Mouse (Mus musculus): ENCODE results near the gene Azin2. TPM values are rescaled to one million over a fixed set of nuclear protein-coding genes. Genes with fewer than 3 reads are reported as not detected.
A peak's percentile ranks its signal among the peaks of the same experiment; 100 is the strongest.

Azin2 gene
- polyA plus RNA-seq, 1 experiment from 2014 or later = 5.8 TPM

DNA sequence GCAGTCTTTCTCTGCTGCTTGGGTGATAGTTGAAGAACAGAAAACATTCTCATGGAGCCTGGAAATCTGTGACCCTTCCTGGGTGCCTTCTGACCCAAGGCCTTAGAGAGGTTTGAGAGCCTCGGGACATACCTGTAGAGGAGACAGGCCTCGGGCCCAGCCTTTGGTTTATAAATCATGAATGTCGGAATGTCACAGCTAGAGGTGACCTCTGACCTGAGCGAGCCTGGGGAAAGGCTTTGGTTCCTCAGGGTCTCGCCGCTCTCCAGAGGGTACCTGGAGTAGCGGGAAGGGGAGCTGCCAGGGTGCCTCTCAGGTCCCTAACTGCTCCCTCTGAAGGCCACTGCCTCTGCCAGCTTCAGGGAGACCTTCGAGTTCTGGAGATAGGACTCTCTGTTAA is 57.0 kb downstream of the Azin2 start:
- Histone ChIP-seq H3K4me1 (replicated peaks; ENCODE audit: control insufficient read depth, insufficient read depth, low read length) (0 out of 2 replicates have a peak, but pooled peaks cover 2% of the 10 kb centered on the region), H3K36me3 (ENCODE audit: control insufficient read depth, insufficient read depth, low read length) (no peaks in the 10 kb centered on the region), H3K4me2 (no peak overlapping the region), H3K27ac (ENCODE audit: low read depth, low read length) (no peak overlapping the region), H3K27me3 (replicated peaks; ENCODE audit: control insufficient read depth, insufficient read depth, low read length) (no peaks in the 10 kb centered on the region), H3K9ac (ENCODE audit: low read depth, low read length) (no peak overlapping the region), H3K4me3 (ENCODE audit: low read depth, low read length) (no peak overlapping the region), H3K9me3 (ENCODE audit: control insufficient read depth, low read length) (no peaks in the 10 kb centered on the region)
- ATAC-seq (replicated peaks; ENCODE audit: low FRiP score) (no peak), DNase-seq (ENCODE audit: low spot score) (no peak)
- 29% methylated on average over 8 of the region's 8 CpGs for WGBS

DNA sequence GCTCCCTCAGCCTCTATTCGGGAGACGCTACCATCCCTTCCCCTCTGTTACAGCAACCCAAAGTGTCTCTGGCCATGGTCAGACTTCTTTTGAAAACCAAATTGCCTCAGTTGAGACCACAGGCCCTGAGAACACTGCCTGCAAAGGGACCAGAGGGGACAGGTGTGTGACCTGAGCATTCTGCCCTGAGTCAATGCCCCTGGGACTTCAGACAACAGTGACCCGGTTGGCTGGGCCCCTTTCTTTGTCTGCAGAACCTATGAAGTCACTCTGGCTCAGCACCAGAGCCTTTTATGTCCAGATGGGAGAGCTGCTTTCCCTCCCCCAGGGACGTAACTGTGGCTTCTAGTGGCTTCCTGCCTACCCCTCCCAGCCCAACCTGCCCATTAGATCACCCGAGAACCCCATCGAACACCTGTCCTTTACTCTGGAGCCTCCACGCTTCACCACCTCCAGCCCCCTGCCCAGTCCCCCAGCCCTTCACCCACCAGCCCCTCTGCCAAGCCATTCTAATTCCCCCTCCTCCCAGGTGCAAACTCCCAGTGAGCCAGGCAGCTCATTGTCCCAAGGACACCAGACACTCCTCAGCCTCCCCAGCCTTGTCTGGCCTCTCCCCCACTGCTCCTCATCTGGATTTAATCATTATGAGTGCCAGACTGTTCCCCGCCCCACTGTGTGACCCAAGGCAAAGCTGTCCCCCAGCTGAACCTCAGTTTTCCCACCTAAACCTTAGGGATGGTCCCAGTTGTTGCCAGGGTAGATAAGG is 58.0 kb downstream of the Azin2 start:
- ATAC-seq (replicated peaks; ENCODE audit: low FRiP score) (no peak), DNase-seq (ENCODE audit: low spot score) (no peak)
- peaks cover 8% of the 10 kb centered on the region for H3K4me1 ChIP-seq (replicated peaks; ENCODE audit: control insufficient read depth, insufficient read depth, low read length)
- H3K27ac ChIP-seq (ENCODE audit: low read depth, low read length) = 0 out of 2 replicates have a peak overlapping the region, but pooled peaks have one; percentile 6
- WGBS = 64% methylated on average over 8 of the region's 8 CpGs
- H3K27me3 ChIP-seq (replicated peaks; ENCODE audit: control insufficient read depth, insufficient read depth, low read length) = no peaks in the 10 kb centered on the region
- H3K4me2 ChIP-seq = no peak overlapping the region
- no peak overlapping the region for H3K9ac ChIP-seq (ENCODE audit: low read depth, low read length)
- H3K9me3 ChIP-seq (ENCODE audit: control insufficient read depth, low read length) = no peaks in the 10 kb centered on the region
- H3K4me3 ChIP-seq (ENCODE audit: low read depth, low read length) = no peak overlapping the region
- no peaks in the 10 kb centered on the region for H3K36me3 ChIP-seq (ENCODE audit: control insufficient read depth, insufficient read depth, low read length)

DNA sequence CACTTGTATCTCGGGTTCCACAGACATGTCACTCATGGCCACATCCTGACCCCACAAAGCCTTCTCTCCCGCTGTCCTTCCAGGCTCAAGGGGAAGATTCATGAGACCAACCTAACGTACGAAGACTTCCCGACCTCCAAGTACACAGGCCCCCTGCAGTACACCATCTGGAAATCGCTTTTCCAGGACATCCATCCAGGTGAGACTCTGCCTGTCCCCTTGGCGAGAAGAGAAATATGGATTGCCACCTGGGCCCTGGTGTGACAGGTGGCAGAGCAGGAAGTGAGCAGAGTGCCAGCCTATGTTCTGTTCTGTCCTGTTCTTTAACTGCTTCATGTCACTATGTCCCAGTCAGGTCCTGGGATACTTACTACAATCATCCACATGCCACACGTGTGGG is 59.9 kb downstream of the Azin2 start:
- WGBS = 82% methylated on average over 8 of the region's 8 CpGs
- Histone ChIP-seq H3K27ac (ENCODE audit: low read depth, low read length) (no peak overlapping the region), H3K4me2 (no peak overlapping the region), H3K9me3 (ENCODE audit: control insufficient read depth, low read length) (no peaks in the 10 kb centered on the region), H3K4me3 (ENCODE audit: low read depth, low read length) (no peak overlapping the region), H3K4me1 (replicated peaks; ENCODE audit: control insufficient read depth, insufficient read depth, low read length) (peaks cover 8% of the 10 kb centered on the region), H3K36me3 (ENCODE audit: control insufficient read depth, insufficient read depth, low read length) (no peaks in the 10 kb centered on the region), H3K27me3 (replicated peaks; ENCODE audit: control insufficient read depth, insufficient read depth, low read length) (no peaks in the 10 kb centered on the region), H3K9ac (ENCODE audit: low read depth, low read length) (no peak overlapping the region)
- no peak for ATAC-seq (replicated peaks; ENCODE audit: low FRiP score)
- no peak for DNase-seq (ENCODE audit: low spot score)

DNA sequence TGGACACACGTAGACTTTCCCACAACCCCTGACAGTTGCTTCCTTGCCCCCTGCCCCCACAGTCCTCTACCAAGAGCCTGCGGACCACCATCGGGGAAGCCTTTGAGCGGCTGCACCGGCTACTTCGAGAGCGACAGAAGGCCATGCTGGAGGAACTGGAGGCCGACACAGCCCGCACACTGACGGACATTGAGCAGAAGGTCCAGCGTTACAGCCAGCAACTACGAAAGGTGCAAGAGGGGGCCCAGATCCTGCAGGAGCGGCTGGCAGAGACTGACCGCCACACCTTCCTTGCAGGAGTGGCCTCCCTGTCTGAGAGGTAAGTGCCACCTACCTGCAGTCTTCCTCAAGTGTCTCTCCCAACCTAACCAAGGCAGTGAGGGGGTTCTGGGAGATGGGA is 61.8 kb downstream of the Azin2 start:
- H3K4me2 ChIP-seq = no peak overlapping the region
- no peak overlapping the region for H3K27ac ChIP-seq (ENCODE audit: low read depth, low read length)
- H3K27me3 ChIP-seq (replicated peaks; ENCODE audit: control insufficient read depth, insufficient read depth, low read length) = no peaks in the 10 kb centered on the region
- no peaks in the 10 kb centered on the region for H3K36me3 ChIP-seq (ENCODE audit: control insufficient read depth, insufficient read depth, low read length)
- no peak for DNase-seq (ENCODE audit: low spot score)
- ATAC-seq (replicated peaks; ENCODE audit: low FRiP score) = no peak
- H3K4me3 ChIP-seq (ENCODE audit: low read depth, low read length) = no peak overlapping the region
- peaks cover 8% of the 10 kb centered on the region for H3K4me1 ChIP-seq (replicated peaks; ENCODE audit: control insufficient read depth, insufficient read depth, low read length)
- no peak overlapping the region for H3K9ac ChIP-seq (ENCODE audit: low read depth, low read length)
- no peaks in the 10 kb centered on the region for H3K9me3 ChIP-seq (ENCODE audit: control insufficient read depth, low read length)
- 82% methylated on average over 14 of the region's 14 CpGs for WGBS

DNA sequence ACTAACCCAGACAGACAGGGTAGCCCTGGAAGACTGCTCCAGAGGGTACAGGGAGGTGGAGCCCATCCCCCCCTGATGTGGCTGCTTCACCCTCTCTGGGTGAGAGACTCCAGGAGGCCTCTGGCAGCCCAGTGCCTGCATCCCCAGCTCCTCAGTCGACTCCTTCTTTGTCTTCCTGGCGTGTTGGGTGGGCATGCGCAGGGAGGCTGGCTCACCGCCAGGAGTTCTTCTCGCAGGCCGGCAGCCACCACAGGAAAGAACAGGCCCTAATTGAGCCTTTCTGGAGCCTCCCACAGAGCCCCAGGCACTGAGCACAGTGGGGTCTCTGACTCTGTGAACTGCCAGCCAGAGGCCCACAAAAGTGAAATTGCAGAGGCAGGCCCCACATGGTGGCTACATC is 62.9 kb downstream of the Azin2 start:
- no peak overlapping the region for H3K4me2 ChIP-seq
- H3K36me3 ChIP-seq (ENCODE audit: control insufficient read depth, insufficient read depth, low read length) = no peaks in the 10 kb centered on the region
- H3K9me3 ChIP-seq (ENCODE audit: control insufficient read depth, low read length) = no peaks in the 10 kb centered on the region
- peaks cover 6% of the 10 kb centered on the region for H3K4me1 ChIP-seq (replicated peaks; ENCODE audit: control insufficient read depth, insufficient read depth, low read length)
- H3K27me3 ChIP-seq (replicated peaks; ENCODE audit: control insufficient read depth, insufficient read depth, low read length) = no peaks in the 10 kb centered on the region
- DNase-seq (ENCODE audit: low spot score) (peak; percentile 59), ATAC-seq (replicated peaks; ENCODE audit: low FRiP score) (peak; percentile 22; the same call in 1 of the 2 replicates)
- no peak overlapping the region for H3K4me3 ChIP-seq (ENCODE audit: low read depth, low read length)
- H3K9ac ChIP-seq (ENCODE audit: low read depth, low read length) = no peak overlapping the region
- 30% methylated on average over 6 of the region's 6 CpGs for WGBS
- peak overlapping the region; percentile 82 for H3K27ac ChIP-seq (ENCODE audit: low read depth, low read length)

DNA sequence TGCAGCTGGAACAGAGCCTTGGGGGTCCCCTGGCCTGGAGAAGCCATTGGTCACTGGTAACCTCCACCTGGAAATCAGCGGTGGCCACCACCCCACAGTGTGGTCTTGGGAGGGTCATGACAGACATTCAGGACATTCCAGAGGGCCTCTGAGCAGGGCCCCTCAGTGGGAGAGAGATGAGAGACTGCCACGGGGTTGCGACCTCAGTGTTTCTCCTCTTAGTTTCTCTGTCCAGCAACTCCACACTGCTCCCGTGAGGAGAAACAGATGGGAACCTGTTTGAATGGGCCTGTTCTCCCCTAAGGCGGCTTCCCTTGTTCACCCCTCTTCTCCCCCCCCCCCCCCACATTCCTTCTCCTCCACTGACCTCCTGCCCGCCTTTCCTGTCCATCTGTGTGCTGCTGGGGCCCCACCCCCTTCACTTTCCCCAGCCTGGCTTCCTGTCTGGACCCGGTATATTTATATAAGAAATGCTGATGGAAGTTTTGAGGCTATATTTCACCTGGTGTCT is 64.3 kb downstream of the Azin2 start:
- H3K9ac ChIP-seq (ENCODE audit: low read depth, low read length) = no peak overlapping the region
- H3K27me3 ChIP-seq (replicated peaks; ENCODE audit: control insufficient read depth, insufficient read depth, low read length) = no peaks in the 10 kb centered on the region
- ATAC-seq (replicated peaks; ENCODE audit: low FRiP score) = no peak
- peak overlapping the region; percentile 9; the same call in 1 of the 2 replicates for H3K27ac ChIP-seq (ENCODE audit: low read depth, low read length)
- no peaks in the 10 kb centered on the region for H3K9me3 ChIP-seq (ENCODE audit: control insufficient read depth, low read length)
- no peak overlapping the region for H3K4me2 ChIP-seq
- peaks cover 6% of the 10 kb centered on the region for H3K4me1 ChIP-seq (replicated peaks; ENCODE audit: control insufficient read depth, insufficient read depth, low read length)
- H3K36me3 ChIP-seq (ENCODE audit: control insufficient read depth, insufficient read depth, low read length) = no peaks in the 10 kb centered on the region
- H3K4me3 ChIP-seq (ENCODE audit: low read depth, low read length) = no peak overlapping the region
- 17% methylated on average over 7 of the region's 7 CpGs for WGBS
- no peak for DNase-seq (ENCODE audit: low spot score)

DNA sequence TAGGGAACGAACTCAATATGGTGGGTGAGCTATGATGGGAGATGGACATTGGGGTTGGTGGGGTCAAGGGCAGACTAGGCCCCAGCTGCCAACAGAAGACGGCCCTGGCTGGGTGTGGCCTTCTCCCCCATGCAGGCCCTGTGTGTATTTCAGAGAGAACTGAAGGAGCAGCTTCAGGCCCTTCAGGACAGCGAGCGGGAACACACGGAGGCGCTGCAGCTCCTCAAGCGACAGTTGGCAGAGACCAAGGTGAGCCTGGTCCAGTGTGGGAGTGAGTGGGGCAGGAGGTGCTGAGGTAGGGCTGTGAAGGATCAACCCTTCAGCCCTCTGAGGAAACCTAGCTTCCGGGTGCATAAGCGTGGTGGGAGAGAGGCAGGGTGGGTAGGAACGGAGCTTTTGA is 65.6 kb downstream of the Azin2 start:
- Histone ChIP-seq H3K27ac (ENCODE audit: low read depth, low read length) (no peak overlapping the region), H3K9ac (ENCODE audit: low read depth, low read length) (no peak overlapping the region), H3K4me1 (replicated peaks; ENCODE audit: control insufficient read depth, insufficient read depth, low read length) (peaks cover 6% of the 10 kb centered on the region), H3K9me3 (ENCODE audit: control insufficient read depth, low read length) (no peaks in the 10 kb centered on the region), H3K4me3 (ENCODE audit: low read depth, low read length) (no peak overlapping the region), H3K4me2 (no peak overlapping the region), H3K36me3 (ENCODE audit: control insufficient read depth, insufficient read depth, low read length) (no peaks in the 10 kb centered on the region), H3K27me3 (replicated peaks; ENCODE audit: control insufficient read depth, insufficient read depth, low read length) (no peaks in the 10 kb centered on the region)
- no peak for ATAC-seq (replicated peaks; ENCODE audit: low FRiP score)
- no peak for DNase-seq (ENCODE audit: low spot score)
- WGBS = 83% methylated on average over 10 of the region's 10 CpGs

DNA sequence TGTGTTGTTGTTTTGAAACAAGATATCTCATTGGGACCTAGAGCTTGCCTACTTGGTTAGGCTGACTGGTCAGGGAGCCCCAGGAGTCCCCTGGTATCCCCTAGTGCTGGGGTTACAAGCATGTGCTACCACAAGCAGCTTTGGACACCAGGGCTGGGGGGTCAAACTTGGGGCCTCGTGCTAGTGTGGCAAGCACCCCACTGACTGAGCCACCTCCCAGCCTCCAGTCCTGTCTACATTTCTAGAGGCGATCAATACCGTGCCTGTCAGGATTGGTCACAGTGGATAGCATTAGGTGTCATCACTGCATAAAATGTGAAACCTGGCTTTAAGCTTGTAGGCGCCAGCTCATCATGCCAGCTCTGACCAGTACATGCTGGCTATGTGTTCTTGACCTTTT is 66.4 kb downstream of the Azin2 start:
- no peak for ATAC-seq (replicated peaks; ENCODE audit: low FRiP score)
- no peak for DNase-seq (ENCODE audit: low spot score)
- Histone ChIP-seq H3K9me3 (ENCODE audit: control insufficient read depth, low read length) (no peaks in the 10 kb centered on the region), H3K4me3 (ENCODE audit: low read depth, low read length) (no peak overlapping the region), H3K27me3 (replicated peaks; ENCODE audit: control insufficient read depth, insufficient read depth, low read length) (no peaks in the 10 kb centered on the region), H3K4me1 (replicated peaks; ENCODE audit: control insufficient read depth, insufficient read depth, low read length) (peaks cover 6% of the 10 kb centered on the region), H3K9ac (ENCODE audit: low read depth, low read length) (no peak overlapping the region), H3K36me3 (ENCODE audit: control insufficient read depth, insufficient read depth, low read length) (no peaks in the 10 kb centered on the region), H3K4me2 (no peak overlapping the region), H3K27ac (ENCODE audit: low read depth, low read length) (no peak overlapping the region)
- WGBS = 85% methylated on average over 4 of the region's 4 CpGs

DNA sequence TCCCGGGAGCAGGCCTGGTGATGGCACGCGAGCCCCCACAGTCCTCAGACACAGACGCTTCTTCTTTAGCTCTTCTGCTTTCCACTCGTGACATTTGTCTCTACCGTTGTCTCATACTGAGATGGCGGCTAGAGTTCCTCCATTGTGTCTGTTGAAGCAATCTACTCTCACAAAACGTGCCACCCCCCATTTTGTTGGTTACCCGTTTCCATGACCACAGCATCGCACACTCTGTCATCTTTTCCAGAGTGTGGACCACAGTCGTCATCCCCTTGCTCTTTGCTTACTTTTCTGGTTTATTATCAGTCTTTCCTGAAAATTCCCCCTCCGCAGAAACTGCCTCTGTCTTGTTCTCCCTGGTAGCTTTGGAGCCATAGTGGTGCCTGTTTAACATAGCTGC is 68.1 kb downstream of the Azin2 start:
- Histone ChIP-seq H3K27me3 (replicated peaks; ENCODE audit: control insufficient read depth, insufficient read depth, low read length) (no peaks in the 10 kb centered on the region), H3K36me3 (ENCODE audit: control insufficient read depth, insufficient read depth, low read length) (no peaks in the 10 kb centered on the region), H3K27ac (ENCODE audit: low read depth, low read length) (no peak overlapping the region), H3K9ac (ENCODE audit: low read depth, low read length) (no peak overlapping the region), H3K4me2 (no peak overlapping the region), H3K9me3 (ENCODE audit: control insufficient read depth, low read length) (no peaks in the 10 kb centered on the region), H3K4me3 (ENCODE audit: low read depth, low read length) (no peak overlapping the region), H3K4me1 (replicated peaks; ENCODE audit: control insufficient read depth, insufficient read depth, low read length) (no peaks in the 10 kb centered on the region; the same call in 1 of the 2 replicates)
- 75% methylated on average over 12 of the region's 12 CpGs for WGBS
- DNase-seq (ENCODE audit: low spot score) (no peak), ATAC-seq (replicated peaks; ENCODE audit: low FRiP score) (no peak)
